Mouse (Mus musculus): ENCODE data around the gene Slf2.

- no peak for TF ChIP-seq CTCF (IDR thresholded peaks at IDR 0.05; ENCODE audit: borderline replicate concordance, control insufficient read depth, extremely low read depth, insufficient read depth, low read length, poor library complexity)
- no peak for TF ChIP-seq POLR2A (IDR thresholded peaks at IDR 0.05; ENCODE audit: control insufficient read depth, extremely low read depth, insufficient read depth, low read length, poor library complexity)
Observed at GRCm38 (mm10) chr19:45015518-45016281, 84.7 kb downstream of the Slf2 start.

All from thymus, adult 2 months (tissue).